Mouse (Mus musculus) heart, embryonic 10.5 days (tissue): ENCODE measurements around the gene Fam131c. TPM values are rescaled to one million over a fixed set of nuclear protein-coding genes. Genes with fewer than 3 reads are reported as not detected.
A peak's percentile ranks its signal among the peaks of the same experiment; 100 is the strongest.

Experiments used
- DNase-seq: peaks from one replicate; pipeline ENCODE4 v3.0.0-alpha.2; 2017; ENCODE audit warnings: low spot score
- H3K27ac ChIP-seq: fragments of 300-500 bp; sonication (generic); 2 replicates; pipeline ENCODE4 v1.5.1; 2016; ENCODE audit warnings: mild to moderate bottlenecking
- H3K27me3 ChIP-seq: fragments of 300-500 bp; sonication (generic); 2 replicates; pipeline ENCODE4 v1.6.1; 2016; ENCODE audit warnings: mild to moderate bottlenecking; ENCODE audit not compliant: poor library complexity, insufficient read depth, severe bottlenecking
- H3K36me3 ChIP-seq: fragments of 300-500 bp; sonication (generic); 2 replicates; pipeline ENCODE4 v1.6.1; 2016; ENCODE audit warnings: mild to moderate bottlenecking, moderate library complexity
- H3K4me1 ChIP-seq: fragments of 300-500 bp; sonication (generic); 2 replicates; pipeline ENCODE4 v1.6.1; 2016; ENCODE audit warnings: mild to moderate bottlenecking
- H3K4me3 ChIP-seq: fragments of 300-500 bp; sonication (generic); 2 replicates; pipeline ENCODE4 v1.5.1; 2016; ENCODE audit warnings: mild to moderate bottlenecking, moderate library complexity
- H3K9me3 ChIP-seq: fragments of 300-500 bp; sonication (generic); 2 replicates; pipeline ENCODE4 v1.6.1; 2016; ENCODE audit warnings: mild to moderate bottlenecking, moderate library complexity
- WGBS: fragments of 180-500 bp; shearing (Covaris S2); methylation state at CpG from one replicate; pipeline ENCODE4 v1.1.7; 2016; 5-methylcytosine and 5-hydroxymethylcytosine counted together
- polyA plus RNA-seq: library from polyadenylated mRNA; unstranded; fragments of >200 nt; fragmentation: Nextera tagmentation; extraction: Ambion mirVana; gene quantifications from 2 replicates; pipeline ENCODE4 v1.2.1, GENCODE M21; 2016

Gene Fam131c
- polyA plus RNA-seq, 1 experiment from 2014 or later: 1.2 TPM

DNA sequence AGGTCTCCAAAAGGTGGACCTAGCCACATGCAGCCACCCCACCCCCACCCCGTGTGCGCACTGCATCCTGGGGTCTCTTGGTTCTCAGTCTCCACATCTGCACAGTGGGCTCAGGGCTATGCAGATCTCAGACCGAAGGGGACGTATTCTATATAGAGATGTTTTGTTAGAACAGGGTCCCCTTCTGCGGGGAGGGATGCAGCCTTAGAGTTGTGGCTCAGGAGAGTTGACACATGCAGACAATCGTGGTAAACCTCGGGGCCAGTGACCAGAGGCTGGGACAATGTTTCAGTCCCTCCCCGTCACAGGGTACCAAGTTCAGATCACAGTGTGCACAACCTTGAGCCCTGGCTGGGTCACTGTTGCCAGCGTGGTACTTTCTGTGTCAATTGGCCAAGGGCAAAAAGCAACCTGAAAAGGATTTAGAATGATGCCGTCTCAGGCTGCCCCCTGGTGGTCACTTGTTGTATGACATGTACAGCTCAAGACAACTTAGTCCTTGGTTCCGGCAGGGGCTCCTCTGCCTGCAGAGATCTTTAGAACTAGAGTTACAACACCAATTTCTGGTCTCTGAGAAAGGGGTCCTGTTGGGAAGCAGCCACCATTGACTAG, 5.0 kb upstream of the Fam131c start:
- H3K4me1 ChIP-seq: peaks cover 38% of the 10 kb centered on the region
- H3K9me3 ChIP-seq: no peaks in the 10 kb centered on the region
- DNase-seq: peak; percentile 90
- no peaks in the 10 kb centered on the region for H3K36me3 ChIP-seq
- peaks cover 69% of the 10 kb centered on the region for H3K27me3 ChIP-seq
- WGBS: 22% methylated on average over 11 of the region's 11 CpGs
- H3K27ac ChIP-seq: peak overlapping the region; percentile 67; the same call in 1 of the 2 replicates
- no peak overlapping the region for H3K4me3 ChIP-seq

DNA sequence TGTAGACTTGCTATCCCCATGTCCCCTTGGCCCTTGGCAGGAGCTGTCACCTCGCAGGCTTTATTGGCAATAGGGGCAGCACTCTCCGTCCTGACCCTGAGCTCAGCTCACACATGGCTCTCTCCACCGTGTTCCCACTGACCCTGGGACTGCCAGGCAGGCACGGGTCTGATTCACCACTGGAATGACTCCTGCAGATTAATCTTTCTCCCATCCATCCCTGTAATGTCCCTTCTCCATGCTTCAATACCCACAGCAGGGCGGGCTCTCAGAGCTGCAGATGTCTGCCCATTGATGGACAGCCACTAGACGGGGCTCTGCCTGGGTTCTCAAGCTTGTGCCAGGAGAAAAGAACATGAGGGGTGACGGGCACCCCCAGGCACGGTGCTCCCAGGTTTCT, 2.9 kb upstream of the Fam131c start:
- peaks cover 38% of the 10 kb centered on the region for H3K4me1 ChIP-seq
- H3K27me3 ChIP-seq: peaks cover 89% of the 10 kb centered on the region
- no peaks in the 10 kb centered on the region for H3K36me3 ChIP-seq
- no peak overlapping the region for H3K4me3 ChIP-seq
- no peak overlapping the region for H3K27ac ChIP-seq
- no peak for DNase-seq
- 61% methylated on average over 8 of the region's 8 CpGs for WGBS
- H3K9me3 ChIP-seq: no peaks in the 10 kb centered on the region

DNA sequence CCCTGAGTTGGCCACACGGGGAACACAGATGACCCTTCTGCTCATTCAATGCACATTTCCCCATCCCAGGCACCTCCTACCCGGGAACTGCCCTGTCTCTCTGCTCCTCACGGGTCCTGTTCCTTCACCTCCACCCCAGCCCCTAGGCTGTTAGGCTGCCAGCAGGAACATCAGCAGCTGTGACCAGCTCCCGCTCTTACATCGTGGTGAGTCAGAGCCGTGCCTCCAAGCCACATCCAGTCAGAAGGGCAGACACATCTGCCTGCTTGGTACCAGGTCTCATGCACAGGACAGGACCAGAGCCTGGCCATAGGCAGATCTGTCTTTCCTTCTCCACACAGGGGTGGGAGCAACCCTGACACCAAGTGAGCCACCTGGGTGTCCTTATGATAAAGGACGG, 2.1 kb upstream of the Fam131c start:
- no peak overlapping the region for H3K4me3 ChIP-seq
- H3K4me1 ChIP-seq: peaks cover 33% of the 10 kb centered on the region
- 0 out of 2 replicates have a peak overlapping the region, but pooled peaks have one; percentile 26 for H3K27ac ChIP-seq
- H3K9me3 ChIP-seq: no peaks in the 10 kb centered on the region
- DNase-seq: no peak
- WGBS: 43% methylated on average over 7 of the region's 7 CpGs
- peaks cover 91% of the 10 kb centered on the region for H3K27me3 ChIP-seq
- no peaks in the 10 kb centered on the region for H3K36me3 ChIP-seq

DNA sequence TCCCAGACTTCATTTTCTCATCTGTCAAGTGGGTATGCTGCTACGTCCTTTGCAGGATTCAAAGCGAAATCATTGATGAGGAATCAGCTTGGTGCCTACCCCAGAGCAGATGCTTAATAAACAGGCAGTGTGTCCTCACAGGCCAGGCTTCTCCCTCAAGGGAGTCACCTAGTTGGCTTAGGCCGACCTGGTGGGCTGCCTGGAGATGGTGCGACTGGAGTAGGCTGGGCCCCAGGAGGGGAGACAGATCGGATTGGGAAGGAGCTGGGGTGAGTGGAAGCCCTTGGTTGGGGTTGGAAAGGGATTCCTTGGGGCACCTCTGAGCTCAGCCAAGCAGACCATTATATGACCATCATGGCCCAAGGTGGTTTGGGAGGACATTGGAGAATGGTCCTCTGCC, 4.4 kb downstream of the Fam131c start:
- H3K4me1 ChIP-seq: peaks cover 18% of the 10 kb centered on the region
- no peak overlapping the region for H3K4me3 ChIP-seq
- no peak overlapping the region for H3K27ac ChIP-seq
- H3K27me3 ChIP-seq: peaks cover 55% of the 10 kb centered on the region
- H3K36me3 ChIP-seq: no peaks in the 10 kb centered on the region
- no peak for DNase-seq
- 89% methylated on average over 5 of the region's 5 CpGs for WGBS
- H3K9me3 ChIP-seq: no peaks in the 10 kb centered on the region

DNA sequence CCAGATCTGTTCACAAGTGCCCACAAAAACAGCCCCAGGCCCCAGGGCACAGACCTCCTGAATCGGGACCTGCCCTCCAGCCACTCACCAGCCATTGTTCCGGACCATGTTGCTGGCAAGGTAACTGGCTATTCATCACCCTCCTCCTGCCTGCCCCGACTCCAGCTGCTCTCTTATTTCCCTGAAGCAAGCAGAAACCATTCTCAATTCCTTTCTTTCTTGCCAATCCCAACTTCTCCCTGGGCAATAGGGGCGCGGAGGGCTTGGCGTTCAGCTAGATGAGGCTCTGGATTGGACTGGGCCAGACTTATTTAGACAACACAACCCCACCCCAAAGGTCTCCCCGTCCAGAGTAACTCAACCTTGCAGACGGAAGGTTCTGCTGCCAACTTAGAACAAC, 11.7 kb downstream of the Fam131c start:
- Histone ChIP-seq H3K27me3 (peaks cover 53% of the 10 kb centered on the region), H3K9me3 (no peaks in the 10 kb centered on the region), H3K27ac (no peak overlapping the region), H3K4me3 (no peak overlapping the region), H3K4me1 (peaks cover 27% of the 10 kb centered on the region), H3K36me3 (no peaks in the 10 kb centered on the region)
- WGBS: 70% methylated on average over 8 of the region's 8 CpGs
- DNase-seq: no peak

DNA sequence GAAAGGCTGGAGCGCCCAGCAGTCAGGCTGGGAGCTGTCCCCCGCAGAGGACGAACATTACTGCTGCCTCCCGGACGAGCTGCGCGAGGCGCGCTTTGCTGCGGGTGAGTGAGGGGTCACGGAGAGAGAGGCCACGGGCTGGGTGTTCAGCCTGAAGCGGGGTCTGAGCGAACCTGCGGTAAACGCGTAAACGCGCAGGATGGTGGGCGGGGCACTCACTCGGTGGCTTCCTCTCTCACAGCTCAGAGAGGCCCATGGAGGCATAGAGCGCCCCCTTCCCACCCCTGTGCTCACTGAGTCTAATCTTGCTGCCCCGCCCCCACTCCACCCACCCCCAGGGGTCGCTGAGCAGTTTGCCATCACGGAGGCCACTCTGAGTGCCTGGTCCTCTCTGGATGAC, 14.4 kb downstream of the Fam131c start:
- peaks cover 58% of the 10 kb centered on the region for H3K27me3 ChIP-seq
- DNase-seq: no peak
- H3K4me3 ChIP-seq: peak overlapping the region; percentile 62
- H3K4me1 ChIP-seq: peaks cover 33% of the 10 kb centered on the region
- no peaks in the 10 kb centered on the region for H3K36me3 ChIP-seq
- H3K27ac ChIP-seq: peak overlapping the region; percentile 52; the same call in 1 of the 2 replicates
- H3K9me3 ChIP-seq: no peaks in the 10 kb centered on the region
- 1% methylated on average over 25 of the region's 25 CpGs for WGBS

DNA sequence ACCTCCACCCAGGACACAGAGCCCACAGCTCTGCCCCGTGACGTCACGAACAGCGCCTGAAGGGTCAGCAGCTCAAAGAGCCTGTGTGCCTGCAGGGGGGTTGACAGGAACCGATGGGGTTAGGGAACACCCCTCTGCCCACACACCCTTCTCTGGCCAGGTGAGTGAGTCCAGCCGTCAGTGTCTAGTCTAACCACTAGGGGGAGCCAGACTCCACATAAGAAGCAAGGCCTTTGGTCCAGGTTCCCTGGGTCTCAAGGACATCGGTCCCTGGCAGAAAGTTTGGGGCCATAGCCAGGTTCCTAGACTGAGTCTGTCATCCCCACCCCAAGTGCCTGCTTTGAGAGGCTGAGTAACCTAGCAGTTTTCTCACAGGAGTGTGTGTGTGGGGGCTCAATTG, 17.3 kb downstream of the Fam131c start:
- no peaks in the 10 kb centered on the region for H3K9me3 ChIP-seq
- H3K27ac ChIP-seq: no peak overlapping the region
- H3K36me3 ChIP-seq: no peaks in the 10 kb centered on the region
- H3K4me3 ChIP-seq: no peak overlapping the region
- DNase-seq: no peak
- H3K4me1 ChIP-seq: peaks cover 44% of the 10 kb centered on the region
- H3K27me3 ChIP-seq: peaks cover 57% of the 10 kb centered on the region
- 1% methylated on average over 7 of the region's 7 CpGs for WGBS

DNA sequence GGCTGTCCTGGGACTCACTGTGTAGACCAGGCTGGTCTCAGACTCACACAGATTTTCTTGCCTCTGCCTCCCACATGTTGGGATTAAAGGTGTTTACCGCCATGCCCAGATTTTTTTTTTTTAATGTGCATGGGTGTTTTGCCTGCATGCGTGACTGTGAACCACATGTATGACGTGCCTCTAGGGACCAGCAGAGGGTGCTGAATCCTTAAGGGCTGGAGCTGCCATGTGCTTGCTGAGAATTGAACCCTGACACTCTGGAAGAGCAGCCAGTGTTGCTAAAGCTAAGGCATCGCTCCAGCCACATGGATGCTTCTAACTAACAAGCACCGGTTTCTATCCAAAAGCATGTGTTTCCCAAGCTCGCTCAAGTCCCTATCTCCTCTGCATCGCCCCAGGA, 18.1 kb downstream of the Fam131c start:
- 74% methylated on average over 7 of the region's 7 CpGs for WGBS
- Histone ChIP-seq H3K36me3 (no peaks in the 10 kb centered on the region), H3K4me3 (no peak overlapping the region)

DNA sequence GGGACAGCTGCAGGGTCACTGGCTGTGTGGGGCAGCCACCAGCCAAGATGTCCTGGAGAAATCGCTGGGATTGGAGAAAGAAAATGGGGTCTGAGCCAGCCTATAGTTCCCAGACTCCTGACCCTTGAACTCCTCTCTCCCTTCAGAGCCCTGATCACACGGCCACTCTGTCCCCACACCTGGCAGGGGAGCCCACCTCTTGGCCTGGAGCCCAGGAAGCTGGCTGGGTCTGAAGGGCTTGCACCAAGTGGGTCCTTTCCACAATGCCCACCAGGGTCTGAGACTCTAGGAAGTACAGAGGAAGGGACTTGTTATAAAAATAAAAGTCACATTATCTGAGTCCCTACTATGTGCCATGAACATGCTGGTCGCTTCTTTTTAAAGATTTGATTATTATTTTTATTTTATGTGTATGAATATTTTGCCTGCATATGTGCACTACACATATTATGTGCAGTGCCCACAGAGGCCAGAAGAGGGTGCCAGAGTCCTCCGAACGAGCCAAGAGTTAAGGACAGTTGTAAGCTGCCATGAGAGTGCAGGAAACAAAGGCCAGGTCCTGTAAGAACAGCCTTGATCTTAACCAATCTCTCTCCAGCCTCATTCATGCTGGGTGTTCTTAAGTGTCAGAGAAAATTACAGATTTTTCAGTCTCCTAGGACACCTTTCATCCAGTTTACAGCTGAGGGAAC, 19.2 kb downstream of the Fam131c start:
- peaks cover 44% of the 10 kb centered on the region for H3K27me3 ChIP-seq
- DNase-seq: peak; percentile 73
- H3K4me1 ChIP-seq: peaks cover 40% of the 10 kb centered on the region
- WGBS: 19% methylated on average over 5 of the region's 5 CpGs
- no peaks in the 10 kb centered on the region for H3K9me3 ChIP-seq
- no peaks in the 10 kb centered on the region for H3K36me3 ChIP-seq
- no peak overlapping the region for H3K4me3 ChIP-seq
- no peak overlapping the region for H3K27ac ChIP-seq

More for the DNA sequence above, 18.1 kb downstream of the Fam131c start:
- Histone ChIP-seq H3K9me3 (no peaks in the 10 kb centered on the region), H3K27ac (no peak overlapping the region), H3K27me3 (peaks cover 48% of the 10 kb centered on the region), H3K4me1 (peaks cover 44% of the 10 kb centered on the region)
- no peak for DNase-seq

DNA sequence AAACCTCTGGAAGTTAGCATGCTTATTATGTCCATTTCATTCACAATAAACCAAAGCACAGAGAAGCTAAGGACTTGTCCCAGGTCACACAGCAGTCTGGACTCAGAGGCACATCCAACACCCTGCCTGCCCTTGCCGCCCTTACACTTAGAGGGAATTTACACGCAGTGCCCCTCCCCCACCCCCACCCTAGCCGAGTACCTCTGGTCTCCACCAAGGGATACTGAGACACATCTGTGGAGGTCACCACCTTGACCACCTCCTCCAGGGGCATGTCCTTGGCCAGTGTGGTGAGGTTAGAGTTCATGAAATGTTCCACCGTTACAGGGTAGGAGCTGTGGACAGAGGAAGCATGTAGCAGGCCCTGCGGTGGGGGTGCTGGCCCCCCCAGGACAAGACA, 19.9 kb downstream of the Fam131c start:
- Histone ChIP-seq H3K4me3 (no peak overlapping the region), H3K9me3 (no peaks in the 10 kb centered on the region), H3K36me3 (no peaks in the 10 kb centered on the region), H3K27ac (no peak overlapping the region), H3K4me1 (peaks cover 33% of the 10 kb centered on the region), H3K27me3 (peaks cover 42% of the 10 kb centered on the region)
- peak; percentile 70 for DNase-seq
- 58% methylated on average over 5 of the region's 5 CpGs for WGBS

DNA sequence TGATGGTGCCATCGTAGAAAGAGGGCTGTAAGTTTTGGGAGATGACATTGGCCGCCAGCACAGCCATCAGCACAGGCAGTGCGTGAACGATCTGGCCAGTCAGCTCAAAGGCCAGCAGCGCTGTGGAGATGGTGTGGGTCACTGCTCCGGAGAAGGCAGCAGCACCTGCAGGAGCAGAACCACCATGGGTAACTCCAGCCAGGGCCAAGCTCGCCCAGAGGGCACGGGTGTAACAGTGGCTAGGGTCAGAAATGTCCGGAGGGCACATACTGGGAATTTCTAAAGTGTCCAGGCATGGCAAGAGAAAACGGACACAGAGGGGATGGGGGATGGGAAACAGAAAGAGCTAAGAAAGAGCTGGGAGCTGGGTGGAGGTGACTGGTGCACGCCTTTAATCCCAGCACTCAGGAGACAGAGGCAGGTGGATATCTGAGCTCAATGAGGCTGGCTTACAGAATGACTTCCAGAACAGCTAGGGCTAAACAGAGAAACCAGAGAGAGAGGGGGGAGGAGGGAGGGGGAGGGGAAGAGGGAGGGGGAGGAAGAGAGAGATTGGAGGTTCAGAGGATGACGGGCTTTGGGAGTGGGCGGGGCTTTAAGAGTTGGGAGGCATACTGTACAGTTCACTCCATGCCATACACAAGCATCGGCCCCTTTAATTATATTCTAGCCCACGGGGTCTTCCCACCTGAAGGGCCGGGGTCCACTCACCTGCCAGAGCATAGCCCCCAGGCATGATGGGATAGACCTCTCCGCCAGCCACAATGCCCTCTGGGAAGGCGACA, 21.5 kb downstream of the Fam131c start:
- H3K4me1 ChIP-seq: peaks cover 24% of the 10 kb centered on the region
- WGBS: 63% methylated on average over 18 of the region's 18 CpGs
- DNase-seq: peak; percentile 73
- H3K4me3 ChIP-seq: no peak overlapping the region
- no peaks in the 10 kb centered on the region for H3K9me3 ChIP-seq
- no peaks in the 10 kb centered on the region for H3K36me3 ChIP-seq
- H3K27me3 ChIP-seq: peaks cover 36% of the 10 kb centered on the region
- H3K27ac ChIP-seq: no peak overlapping the region

DNA sequence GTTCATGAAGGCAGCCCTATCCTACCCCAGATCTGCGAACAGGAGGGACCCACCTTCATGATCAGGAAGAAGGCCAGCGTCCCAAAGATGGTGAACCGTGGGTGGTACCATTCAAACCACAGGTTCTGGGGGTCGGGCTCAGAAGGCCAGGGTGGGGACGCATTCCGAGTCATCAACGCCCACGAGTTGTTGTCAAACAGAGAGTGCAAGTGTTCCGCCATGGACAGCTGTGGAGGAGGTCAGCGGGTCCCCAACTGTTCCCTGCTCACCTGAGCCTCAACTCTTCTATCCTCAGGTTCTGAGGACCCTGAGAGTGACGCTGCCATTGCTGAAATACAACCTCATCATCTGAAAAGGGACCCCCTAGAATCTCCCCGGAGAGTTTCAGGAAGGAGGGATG, 23.3 kb downstream of the Fam131c start:
- H3K4me3 ChIP-seq: no peak overlapping the region
- H3K9me3 ChIP-seq: no peaks in the 10 kb centered on the region
- WGBS: 72% methylated on average over 12 of the region's 12 CpGs
- H3K27me3 ChIP-seq: peaks cover 47% of the 10 kb centered on the region
- DNase-seq: no peak
- H3K27ac ChIP-seq: no peak overlapping the region
- H3K4me1 ChIP-seq: peaks cover 23% of the 10 kb centered on the region
- no peaks in the 10 kb centered on the region for H3K36me3 ChIP-seq

DNA sequence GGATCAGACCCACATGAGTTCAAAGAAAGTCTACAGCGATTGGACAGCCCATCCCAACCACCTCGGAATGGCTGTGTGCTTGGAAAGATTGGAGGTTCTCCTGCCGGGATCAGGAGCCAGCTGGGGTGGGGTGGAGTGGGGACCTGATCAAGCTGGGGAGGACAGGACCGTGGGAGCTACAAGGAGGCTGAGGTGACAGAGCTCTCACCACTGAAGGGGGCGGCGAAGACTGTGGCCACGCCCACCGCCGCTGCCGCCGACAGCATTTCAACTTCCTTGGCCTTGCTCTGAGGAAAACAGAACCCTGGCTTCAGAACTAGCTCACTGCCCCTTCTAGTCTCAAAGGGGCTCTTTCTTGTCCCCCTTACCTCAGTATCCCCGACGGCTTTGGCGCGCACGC, 26.7 kb downstream of the Fam131c start:
- Histone ChIP-seq H3K36me3 (no peaks in the 10 kb centered on the region), H3K4me1 (peaks cover 13% of the 10 kb centered on the region), H3K27me3 (peaks cover 64% of the 10 kb centered on the region), H3K27ac (no peak overlapping the region), H3K9me3 (no peaks in the 10 kb centered on the region), H3K4me3 (peak overlapping the region; percentile 44)
- 17% methylated on average over 16 of the region's 16 CpGs for WGBS
- no peak for DNase-seq
